Mouse (Mus musculus) lung, postnatal 0 days (tissue): ENCODE measurements around the gene Matk.

Experiments used
- CTCF ChIP-seq: IDR thresholded peaks from 2 replicates; pipeline ENCODE4 v1.5.1; 2016; ENCODE audit warnings: antibody characterized with exemption, mild to moderate bottlenecking
- EP300 ChIP-seq: IDR thresholded peaks from 2 replicates; pipeline ENCODE4 v1.6.1; 2016; ENCODE audit warnings: antibody characterized with exemption, mild to moderate bottlenecking, control low read depth

DNA sequence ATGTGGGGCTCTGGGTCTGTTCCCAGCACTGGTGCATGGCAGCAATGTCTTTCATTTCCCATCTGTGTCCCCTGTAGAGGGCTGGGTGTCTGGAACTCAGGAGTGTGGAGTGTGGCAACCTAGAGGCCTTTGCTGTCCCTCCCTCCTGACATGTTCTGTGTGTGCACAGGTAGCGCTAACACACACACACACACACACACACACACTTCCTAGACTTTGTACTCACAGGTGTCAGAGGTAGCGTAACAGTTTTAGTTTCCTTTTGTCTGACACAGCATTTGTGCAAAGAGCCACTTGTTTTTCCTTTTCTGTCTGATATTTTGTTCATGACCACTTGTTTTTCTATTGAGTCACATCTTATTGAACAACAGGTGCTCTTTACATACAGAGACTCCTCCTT lies 4.9 kb upstream of the Matk start:
- TF ChIP-seq CTCF: no peak
- no peak for TF ChIP-seq EP300
